Mouse (Mus musculus): Measurements from ENCODE around the gene Atf6b.
A peak's percentile ranks its signal among the peaks of the same experiment; 100 is the strongest.

- TF ChIP-seq ZNF384 (IDR thresholded peaks at IDR 0.05; ENCODE audit: low read depth, low read length) (no peak), ZC3H11A (IDR thresholded peaks at IDR 0.05; ENCODE audit: borderline replicate concordance, low read depth, low read length) (no peak), MAFK (IDR thresholded peaks at IDR 0.05; ENCODE audit: insufficient read depth, low read depth, low read length) (no peak), HCFC1 (IDR thresholded peaks at IDR 0.05; ENCODE audit: borderline replicate concordance, insufficient read depth, low read length) (peak; percentile 43; the same call in 1 of the 2 replicates), CHD2 (IDR thresholded peaks at IDR 0.05; ENCODE audit: low read depth, low read length) (no peak)
These were observed 42.9 kb upstream of the Atf6b start, which contains the start of gene Agpat1 for GRCm38 (mm10) chr17:34604061-34604508.

Measured in ES-E14 (cell line).